Mouse (Mus musculus): Measurements from ENCODE around the gene Tagln.

- TF ChIP-seq CTCF (conservative IDR thresholded peaks at IDR 0.05 in 1 of 2, IDR thresholded peaks at IDR 0.05 in 1 of 2; ENCODE audit: low read depth in 2 of 2, low read length in 2 of 2) (no peak), NRF1 (IDR thresholded peaks at IDR 0.05; ENCODE audit: low read depth, low read length) (no peak), ETS1 (conservative IDR thresholded peaks at IDR 0.05; ENCODE audit: low read depth, low read length) (no peak), POLR2A (IDR thresholded peaks at IDR 0.05; ENCODE audit: low read depth, low read length) (no peak), TBP (conservative IDR thresholded peaks at IDR 0.05; ENCODE audit: low read depth, low read length) (no peak), RCOR1 (conservative IDR thresholded peaks at IDR 0.05; ENCODE audit: low read depth, low read length) (no peak)
These were observed 26.0 kb upstream of the Tagln start for GRCm38 (mm10) chr9:45961855-45962254.
